Mouse (Mus musculus) megakaryocyte-erythroid progenitor cell, adult 5-6 weeks (primary cell): ENCODE results near the gene Epb41l2. TPM values are rescaled to one million over a fixed set of nuclear protein-coding genes. Genes with fewer than 3 reads are reported as not detected.
A peak's percentile ranks its signal among the peaks of the same experiment; 100 is the strongest.

Experiments
- ATAC-seq: replicated peaks from 2 replicates; pipeline ENCODE4 v1.8.0; 2016; ENCODE audit warnings: mild to moderate bottlenecking, inconsistent platforms; ENCODE audit not compliant: severe bottlenecking, poor library complexity, low FRiP score, low TSS enrichment
- total RNA-seq, 2 experiments: library from RNA; stranded (forward) in 1 of 2; stranded (reverse) in 1 of 2; fragments of 200-1000, 215-1000 nt in 1 of 2; fragments of >200 nt in 1 of 2; fragmentation: Nextera tagmentation in 1 of 2; gene quantifications; 2 replicates each; pipeline ENCODE4 v1.2.3; 2014 to 2017

The Epb41l2 gene
- 12.8 and 20.1 TPM in 2 replicates for total RNA-seq (2014; fragmentation: Nextera tagmentation)
- total RNA-seq (2017) = 15.8 and 16.0 TPM in 2 replicates

- ATAC-seq = peak; percentile 85
Observed at GRCm38 (mm10) chr10:25359208-25359958, at the start of gene Epb41l2. Gene Epb41l2, plus strand, starts transcription at chr10:25359798.

GRCm38 (mm10) chr10:25309996-25310395, 49.6 kb upstream of the Epb41l2 start:
- no peak for ATAC-seq

- ATAC-seq = no peak
Observed at GRCm38 (mm10) chr10:25310736-25311135, 48.9 kb upstream of the Epb41l2 start.

GRCm38 (mm10) chr10:25311554-25312212, 47.9 kb upstream of the Epb41l2 start:
- peak; percentile 64 for ATAC-seq

DNA sequence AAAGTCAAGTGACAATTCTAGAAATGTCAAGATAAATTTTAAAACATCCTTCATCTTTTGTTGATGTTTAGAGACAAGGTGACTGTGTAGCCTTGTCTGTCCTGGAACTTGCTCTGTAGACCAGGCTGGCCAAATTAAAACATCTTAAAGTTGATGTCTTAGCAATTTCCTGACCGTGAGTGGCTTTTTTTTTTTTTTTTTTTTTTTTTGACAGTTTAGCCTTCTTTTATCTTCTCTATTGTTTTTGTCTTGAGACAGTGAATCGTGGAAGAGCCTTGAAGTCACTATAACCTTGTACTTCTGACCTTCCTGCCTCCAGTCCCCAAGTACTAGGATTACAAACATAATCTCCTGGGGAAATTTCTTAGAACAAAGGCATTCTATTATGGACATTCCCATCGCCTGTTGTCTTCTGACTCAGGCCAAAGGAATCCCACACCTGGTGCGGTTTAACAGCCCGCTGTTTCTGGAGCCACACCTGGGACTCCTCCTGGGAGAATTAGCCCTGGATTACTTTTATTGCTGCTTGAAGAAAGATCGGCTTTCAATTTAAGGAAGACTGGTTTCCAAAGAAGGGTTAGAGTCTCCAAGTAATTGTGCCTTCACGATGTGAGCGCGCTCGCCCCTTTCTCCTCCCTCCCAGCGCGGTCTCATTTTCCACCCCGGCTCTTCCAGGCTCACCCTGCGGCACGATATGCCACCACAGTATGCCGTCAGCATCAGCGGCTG, 45.6 kb upstream of the Epb41l2 start:
- no peak for ATAC-seq

DNA sequence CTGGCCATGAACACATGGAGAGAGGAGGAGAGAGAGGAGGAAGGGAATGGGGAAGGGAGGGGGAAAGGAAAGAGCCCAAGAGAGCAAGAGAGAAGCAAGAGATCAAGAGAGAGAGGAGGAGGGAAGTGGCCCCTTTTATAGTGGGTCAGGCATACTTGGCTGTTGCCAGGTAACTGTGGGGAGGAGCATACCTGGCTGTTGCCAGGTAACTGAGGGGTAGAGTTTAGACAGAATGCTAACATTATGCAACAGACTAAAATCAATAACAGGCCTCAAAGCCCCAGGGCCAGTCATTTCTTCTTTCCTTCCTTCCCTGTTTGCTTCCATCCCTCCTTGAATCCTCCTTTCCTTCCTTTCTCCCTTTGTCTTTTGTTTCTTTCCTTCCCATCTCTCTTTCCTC, 41.9 kb upstream of the Epb41l2 start:
- no peak for ATAC-seq

DNA sequence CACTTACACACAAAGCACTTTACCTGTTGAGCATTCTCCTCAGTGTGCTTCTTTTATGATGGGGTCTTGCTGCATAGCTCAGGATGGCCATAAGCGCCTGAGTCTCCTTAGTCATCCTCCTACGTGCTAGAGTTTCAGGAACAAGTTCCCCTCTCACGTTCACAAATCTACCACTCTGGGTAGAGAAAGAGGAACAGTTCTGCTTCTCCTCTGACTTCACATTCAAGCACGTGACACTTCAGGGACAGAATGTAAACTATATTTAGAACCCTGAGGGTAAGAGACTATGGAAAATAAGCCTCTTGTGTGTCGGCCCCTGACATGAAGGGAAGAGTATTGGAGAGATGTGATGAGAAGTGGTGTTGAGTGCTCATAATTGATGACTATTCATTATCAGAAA, 41.2 kb upstream of the Epb41l2 start:
- no peak for ATAC-seq

DNA sequence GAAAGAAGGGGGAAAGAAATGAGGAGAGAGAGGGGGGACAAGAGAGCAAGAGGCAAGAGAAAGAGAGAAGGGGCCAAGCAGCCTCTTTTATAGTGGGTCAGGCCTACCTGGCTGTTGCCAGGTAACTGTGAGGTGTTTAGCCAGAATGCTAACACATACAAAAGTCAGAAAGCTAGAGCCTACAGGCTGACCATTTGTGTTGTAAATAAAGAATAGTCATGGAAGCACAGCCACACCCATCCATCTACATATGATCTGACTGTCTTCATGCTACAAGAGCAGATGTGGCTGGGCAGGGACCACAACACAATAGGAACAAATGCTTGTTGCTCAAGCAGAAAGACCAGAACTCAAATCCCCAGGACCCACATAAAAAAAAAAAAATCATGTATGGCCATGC, 40.1 kb upstream of the Epb41l2 start:
- no peak for ATAC-seq

- no peak for ATAC-seq
Observed at GRCm38 (mm10) chr10:25321198-25321597, 38.4 kb upstream of the Epb41l2 start.

DNA sequence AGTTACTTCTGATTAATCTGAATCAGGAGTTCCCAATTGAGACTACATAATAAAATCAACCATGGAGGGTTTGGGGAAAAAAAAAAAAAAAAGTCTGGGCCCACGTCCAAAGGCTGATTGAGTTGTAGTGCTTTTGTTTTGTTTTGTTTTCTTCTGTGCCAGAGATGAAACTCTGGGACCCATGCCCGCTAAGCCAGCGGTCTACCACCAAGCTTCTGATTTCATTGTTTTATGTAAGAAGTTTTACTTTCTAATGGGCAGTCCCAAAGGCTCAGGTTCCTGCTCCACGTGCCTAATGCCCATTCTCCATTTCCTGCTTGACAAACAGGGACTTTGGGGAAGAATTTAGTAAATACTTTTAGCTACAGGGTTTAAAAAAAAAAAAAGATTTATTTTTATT, 33.9 kb upstream of the Epb41l2 start:
- ATAC-seq = no peak

DNA sequence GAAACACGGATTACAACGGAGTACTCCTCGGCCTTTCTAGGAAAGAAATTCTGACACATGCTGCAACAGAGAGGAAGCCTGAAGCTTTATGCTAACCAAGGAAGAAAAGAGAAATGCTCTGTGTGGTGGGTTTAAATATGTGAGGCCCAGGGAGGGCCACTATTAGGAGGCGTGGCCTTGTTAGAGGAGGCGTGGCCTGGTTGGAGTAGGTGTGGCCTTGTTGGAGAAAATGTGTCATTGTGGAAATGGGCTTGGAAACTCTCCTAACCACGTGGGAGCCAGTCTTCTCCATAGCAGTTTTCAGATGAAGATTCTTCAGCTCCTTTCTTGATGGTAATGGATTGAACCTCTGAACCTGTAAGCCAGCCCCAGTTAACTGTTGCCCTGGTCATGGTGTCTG, 32.1 kb upstream of the Epb41l2 start:
- no peak for ATAC-seq

DNA sequence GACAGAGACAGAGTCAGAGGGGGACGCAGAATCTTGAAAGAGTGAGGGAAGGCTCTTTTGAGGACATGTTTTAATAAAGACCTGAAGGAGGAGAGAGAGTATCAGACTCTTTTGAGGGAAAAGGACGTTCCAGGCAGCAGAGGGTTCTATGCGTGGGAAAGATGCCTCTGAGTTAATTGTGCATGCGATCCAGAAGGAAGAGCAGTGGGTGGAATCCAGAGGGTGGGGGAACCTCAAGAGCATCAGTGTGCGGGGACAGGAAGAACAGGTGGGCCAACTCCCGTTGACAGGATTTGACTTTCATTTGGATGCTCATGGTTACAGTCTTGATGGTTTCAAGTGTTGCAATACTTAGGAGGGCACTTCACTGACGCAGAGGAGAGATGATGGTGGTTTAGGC, 29.5 kb upstream of the Epb41l2 start:
- no peak for ATAC-seq

- ATAC-seq = no peak
Observed at GRCm38 (mm10) chr10:25331321-25332049, 28.1 kb upstream of the Epb41l2 start.

- no peak for ATAC-seq
Observed at GRCm38 (mm10) chr10:25333390-25334079, 26.1 kb upstream of the Epb41l2 start.

GRCm38 (mm10) chr10:25340675-25341074, 18.9 kb upstream of the Epb41l2 start:
- ATAC-seq = no peak

- ATAC-seq = no peak
Observed at GRCm38 (mm10) chr10:25342801-25343200, 16.8 kb upstream of the Epb41l2 start.

GRCm38 (mm10) chr10:25353941-25354340, 5.7 kb upstream of the Epb41l2 start:
- ATAC-seq = no peak

DNA sequence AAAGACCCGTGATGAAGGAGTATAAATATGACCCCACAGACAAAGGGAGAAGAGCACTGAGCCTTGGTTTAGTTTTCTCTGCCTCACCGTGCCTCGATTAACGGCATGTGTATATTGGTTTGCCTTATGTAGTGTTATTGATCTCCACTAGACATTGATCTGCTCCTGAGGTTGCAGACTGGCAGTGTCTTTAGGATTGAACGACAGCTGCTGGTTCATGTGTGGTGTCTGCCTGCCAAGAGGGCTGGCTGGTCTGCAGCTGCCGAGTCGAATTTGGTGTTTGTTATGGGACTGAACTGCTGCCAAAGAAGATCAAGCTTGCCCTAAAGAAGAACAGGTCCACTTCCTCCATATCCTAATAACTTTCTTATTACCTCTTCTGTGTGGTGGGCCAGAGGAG, 5.2 kb upstream of the Epb41l2 start:
- no peak for ATAC-seq
